Mouse (Mus musculus) frontal cortex, adult 2 months (tissue): ENCODE measurements around the gene Zfp688. TPM values are rescaled to one million over a fixed set of nuclear protein-coding genes. Genes with fewer than 3 reads are reported as not detected.

Experiments used
- polyA plus RNA-seq: library from polyadenylated mRNA; depleted of rRNA; stranded (reverse); fragments of >200 nt; gene quantifications from 2 replicates; pipeline ENCODE4 v1.2.3, GENCODE M21; 2012; rRNA removed

The Zfp688 gene
- polyA plus RNA-seq, 1 experiment = 18.6 TPM

Other genes with a start within 250 kb of the Zfp688 start
- gene Cd2bp2, start 226.0 kb downstream of the Zfp688 start, polyA plus RNA-seq = 97.1 and 102 TPM in 2 replicates
- 60.3 and 77.8 TPM in 2 replicates for gene Tbc1d10b, start 213.6 kb downstream of the Zfp688 start, polyA plus RNA-seq
- gene Mylpf, start 213.2 kb downstream of the Zfp688 start, polyA plus RNA-seq = 1.6 and 3.0 TPM in 2 replicates
- 13.5 and 13.8 TPM in 2 replicates for gene Zfp553, start 189.0 kb downstream of the Zfp688 start, polyA plus RNA-seq
- 10.2 and 13.3 TPM in 2 replicates for gene Sept1, start 188.9 kb downstream of the Zfp688 start, polyA plus RNA-seq
- 120 and 131 TPM in 2 replicates for gene Zfp771, start 177.8 kb downstream of the Zfp688 start, polyA plus RNA-seq
- gene Dctpp1, start 161.4 kb downstream of the Zfp688 start, polyA plus RNA-seq = 27.9 and 30.1 TPM in 2 replicates
- 22.2 and 27.6 TPM in 2 replicates for gene Sephs2, start 148.0 kb downstream of the Zfp688 start, polyA plus RNA-seq
- gene Itgal, start 125.8 kb downstream of the Zfp688 start, polyA plus RNA-seq = 0.66 and 0.88 TPM in 2 replicates
- 14.8 and 16.2 TPM in 2 replicates for gene Zfp768, start 76.5 kb downstream of the Zfp688 start, polyA plus RNA-seq
- gene Zfp747, start 46.0 kb downstream of the Zfp688 start, polyA plus RNA-seq = 4.6 and 5.1 TPM in 2 replicates
- 2.2 and 2.9 TPM in 2 replicates for gene 9130019O22Rik, start 34.9 kb downstream of the Zfp688 start, polyA plus RNA-seq
- gene E430018J23Rik, start 28.4 kb downstream of the Zfp688 start, polyA plus RNA-seq = 5.1 and 5.9 TPM in 2 replicates
- 3.2 and 3.5 TPM in 2 replicates for gene Zfp764, start 15.2 kb downstream of the Zfp688 start, polyA plus RNA-seq
- 5.2 and 8.1 TPM in 2 replicates for gene Zfp689, start 27.1 kb upstream of the Zfp688 start, polyA plus RNA-seq
- gene Prr14, start 37.5 kb upstream of the Zfp688 start, polyA plus RNA-seq = 42.8 and 46.1 TPM in 2 replicates
- 31.6 and 33.4 TPM in 2 replicates for gene Fbrs, start 57.1 kb upstream of the Zfp688 start, polyA plus RNA-seq
- gene Srcap, start 89.9 kb upstream of the Zfp688 start, polyA plus RNA-seq = 29.6 and 31.3 TPM in 2 replicates
- gene Gm42715, start 97.5 kb upstream of the Zfp688 start, polyA plus RNA-seq = 15.6 and 16.6 TPM in 2 replicates
- gene Tmem265, start 139.3 kb upstream of the Zfp688 start, polyA plus RNA-seq = not detected in 2 replicates
- gene Phkg2, start 151.3 kb upstream of the Zfp688 start, polyA plus RNA-seq = 145 and 146 TPM in 2 replicates
- gene Ccdc189, start 166.5 kb upstream of the Zfp688 start, polyA plus RNA-seq = 21.0 and 21.5 TPM in 2 replicates
- 49.4 and 54.0 TPM in 2 replicates for gene Rnf40, start 166.7 kb upstream of the Zfp688 start, polyA plus RNA-seq
- gene Zfp629, start 193.7 kb upstream of the Zfp688 start, polyA plus RNA-seq = 21.7 and 22.7 TPM in 2 replicates